Mouse (Mus musculus) cerebellum, adult 2 months (tissue): ENCODE data around the gene Spindoc.

Experiments used
- CTCF ChIP-seq: fragments of 200-500 bp; IDR thresholded peaks from 2 replicates; pipeline ENCODE4 v1.5.1; 2011; ENCODE audit warnings: low read depth, mild to moderate bottlenecking, control low read depth, low read length, moderate library complexity, borderline replicate concordance; ENCODE audit not compliant: insufficient read depth
- POLR2A ChIP-seq: fragments of 200-500 bp; IDR thresholded peaks from 2 replicates; pipeline ENCODE4 v1.6.1; 2011; ENCODE audit warnings: low read length, control low read depth, borderline replicate concordance; ENCODE audit not compliant: insufficient read depth

DNA sequence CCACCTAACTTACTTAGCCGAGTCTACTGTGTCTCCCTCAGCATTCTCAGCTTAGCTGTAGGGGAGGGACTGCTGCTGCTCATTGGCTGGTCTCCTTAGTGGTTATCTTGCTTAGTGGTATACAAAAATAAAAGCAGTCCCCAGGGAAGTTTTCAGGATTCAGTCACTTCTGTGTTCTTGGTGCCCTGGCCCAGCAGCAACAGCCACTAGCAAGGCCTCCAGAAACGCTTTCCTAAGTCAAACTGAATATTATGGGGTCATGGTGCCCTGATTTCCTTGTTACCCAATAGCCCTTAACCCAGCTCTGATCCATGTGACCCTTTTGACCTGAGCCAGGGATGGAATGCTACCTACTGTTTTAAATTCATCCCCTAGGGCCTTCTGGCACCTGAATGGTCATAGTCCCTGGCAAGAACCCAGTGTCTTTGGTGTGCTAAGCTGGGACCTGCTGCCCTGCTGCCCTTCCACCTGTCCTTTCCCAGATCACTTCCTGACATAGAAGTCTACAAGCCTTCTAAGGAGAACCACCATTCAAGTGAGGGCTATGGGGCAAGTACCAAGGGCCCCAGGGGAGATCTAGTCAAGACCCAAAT, 73.0 kb downstream of the Spindoc start:
- no peak for TF ChIP-seq POLR2A
- no peak for TF ChIP-seq CTCF
